Mouse (Mus musculus): ENCODE results near the gene Tnfrsf11a.
A peak's percentile ranks its signal among the peaks of the same experiment; 100 is the strongest.
"Not testable (repeated sequence)": the region's sequence is repeated elsewhere in the genome, so short reads cannot be mapped to it uniquely, and the experiment has no call there.

Gene Tnfrsf11a

DNA sequence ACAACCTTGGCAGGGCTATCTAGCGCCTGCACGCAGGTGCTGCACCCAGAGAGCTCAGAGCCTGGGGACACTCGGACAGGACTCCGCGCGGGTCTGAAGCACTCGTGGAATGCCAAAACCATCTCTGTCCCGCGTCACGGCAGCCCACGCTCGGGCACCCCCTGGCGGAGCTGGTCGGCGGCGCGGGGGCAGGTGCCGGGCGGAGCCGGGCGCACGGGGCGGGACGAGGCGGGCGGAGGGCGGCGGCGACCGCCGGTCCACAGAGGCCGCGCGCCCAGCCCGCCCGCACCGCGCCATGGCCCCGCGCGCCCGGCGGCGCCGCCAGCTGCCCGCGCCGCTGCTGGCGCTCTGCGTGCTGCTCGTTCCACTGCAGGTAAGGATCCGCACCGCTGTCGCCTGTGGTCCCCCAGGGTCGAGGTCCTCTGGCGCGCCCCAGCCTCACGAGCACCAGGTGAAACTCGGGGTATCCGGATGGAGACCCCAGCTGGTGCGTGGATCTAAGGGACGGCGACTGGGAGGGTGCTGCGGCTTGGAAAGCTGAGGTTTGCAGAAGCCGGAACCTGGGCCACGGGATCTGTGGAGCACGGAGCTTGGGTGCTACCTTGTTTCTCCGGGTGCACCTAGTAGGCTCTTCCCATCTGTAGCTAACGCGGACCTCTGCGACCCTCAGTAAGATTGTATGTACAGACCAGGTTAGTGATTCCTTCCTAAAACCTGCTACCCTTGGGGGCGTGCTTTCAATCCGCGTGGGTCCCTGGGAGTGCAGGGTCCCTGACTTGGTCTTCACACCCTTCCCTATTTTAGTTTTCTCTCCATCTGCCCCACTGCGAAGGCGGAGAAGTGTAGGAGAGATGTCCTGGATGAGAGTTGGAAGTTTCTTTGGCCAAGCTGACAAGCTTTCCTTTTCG is at the start of gene Tnfrsf11a:
Gene Tnfrsf11a (plus strand): TSS at position 262 of the 908 bp plus-strand sequence.
- DNase-seq: peak; percentile 64

DNA sequence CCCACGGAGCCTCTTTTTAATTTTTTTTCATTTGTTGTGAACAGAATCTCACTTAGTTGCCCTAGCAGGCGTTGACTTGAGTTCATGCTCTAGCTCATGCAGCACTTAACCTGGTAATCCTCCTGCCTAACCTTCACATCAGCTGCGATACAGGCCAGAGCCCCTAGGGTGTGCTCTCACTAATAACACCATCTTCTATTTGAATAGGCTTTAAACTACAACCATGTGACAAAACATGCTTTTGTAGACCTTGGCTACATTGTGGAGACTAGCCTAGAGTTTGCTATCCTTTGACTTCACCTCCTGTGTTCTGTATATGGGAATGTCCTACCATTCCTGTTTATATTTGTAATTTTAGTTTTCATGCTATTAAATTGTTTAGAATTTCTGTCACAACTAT is 45.2 kb upstream of the Tnfrsf11a start:
- no peak for DNase-seq

DNA sequence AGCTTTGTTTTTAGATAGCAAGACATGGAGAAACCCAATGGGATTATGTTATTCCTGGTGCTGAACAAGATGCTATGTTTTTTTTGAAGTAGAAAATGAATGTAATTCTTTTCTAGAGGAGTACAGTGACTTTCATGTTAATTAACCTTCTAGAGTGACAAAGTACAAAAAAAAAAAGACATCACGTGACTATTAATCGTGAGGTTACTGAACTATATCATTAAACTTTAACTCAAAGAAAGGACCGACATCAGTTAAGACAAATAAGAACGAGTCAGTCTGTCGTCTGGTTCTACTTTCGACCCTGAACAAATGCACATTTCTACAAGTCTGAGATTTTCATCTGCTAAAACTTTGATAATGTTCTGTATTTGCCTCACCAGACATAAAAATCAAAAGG is 42.2 kb upstream of the Tnfrsf11a start:
- DNase-seq: no peak

DNA sequence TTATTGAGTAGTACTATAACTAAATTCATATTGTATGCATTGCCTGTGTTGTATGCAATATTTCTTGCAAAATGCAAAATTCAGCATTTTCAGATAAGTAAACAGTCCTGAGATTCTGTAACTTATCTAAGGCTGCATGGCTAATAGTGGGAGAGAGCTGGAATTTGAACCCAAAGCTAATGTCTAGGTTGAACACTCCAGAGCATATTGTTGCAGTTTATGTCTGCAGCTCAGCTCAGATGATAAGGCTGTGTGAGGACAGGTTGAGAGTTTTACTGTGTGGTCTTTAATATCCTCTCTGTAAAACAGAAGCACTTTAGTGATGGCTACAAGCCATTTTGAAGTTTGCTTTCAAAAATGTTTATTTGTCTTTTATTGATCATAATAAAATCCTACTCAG is 41.0 kb upstream of the Tnfrsf11a start:
- no peak for DNase-seq

DNA sequence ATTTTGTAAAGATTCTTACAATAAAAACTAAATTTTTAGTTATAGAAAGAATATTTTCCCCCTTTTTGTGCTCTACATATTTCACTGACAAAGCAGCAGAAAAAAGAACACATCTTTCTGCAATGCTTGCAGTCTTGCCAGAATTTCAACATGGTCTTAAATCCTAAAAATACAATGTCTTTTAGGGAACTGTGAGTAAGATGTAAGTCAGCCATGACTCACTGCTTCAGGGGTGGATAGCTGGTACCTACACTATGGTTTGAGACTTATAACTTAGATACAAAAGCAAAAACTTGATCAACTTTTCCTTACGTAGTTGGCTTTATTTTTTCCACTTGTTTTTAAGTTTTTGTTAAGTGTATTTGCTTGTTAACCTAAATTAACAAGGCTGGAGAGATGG is 38.0 kb upstream of the Tnfrsf11a start:
- DNase-seq: no peak

DNA sequence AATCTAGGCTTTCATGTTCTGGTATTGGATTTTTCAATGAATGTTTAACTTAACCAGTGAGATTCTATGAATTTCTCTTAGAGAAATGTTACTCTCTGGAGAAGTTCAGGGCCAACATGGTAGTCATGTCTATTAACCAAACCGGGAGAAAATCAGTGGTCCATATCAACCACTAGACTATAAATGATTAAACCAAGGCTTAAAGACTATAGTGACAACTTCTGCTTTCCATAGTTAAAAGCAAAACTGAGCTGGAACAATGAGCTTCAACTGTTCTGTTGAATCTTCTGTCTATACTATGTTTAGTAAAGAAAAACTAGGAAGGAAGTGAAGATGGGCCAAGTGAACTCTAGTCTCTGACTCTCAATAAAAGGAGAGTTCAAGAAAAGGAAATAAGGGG is 34.1 kb upstream of the Tnfrsf11a start:
- DNase-seq: no peak

DNA sequence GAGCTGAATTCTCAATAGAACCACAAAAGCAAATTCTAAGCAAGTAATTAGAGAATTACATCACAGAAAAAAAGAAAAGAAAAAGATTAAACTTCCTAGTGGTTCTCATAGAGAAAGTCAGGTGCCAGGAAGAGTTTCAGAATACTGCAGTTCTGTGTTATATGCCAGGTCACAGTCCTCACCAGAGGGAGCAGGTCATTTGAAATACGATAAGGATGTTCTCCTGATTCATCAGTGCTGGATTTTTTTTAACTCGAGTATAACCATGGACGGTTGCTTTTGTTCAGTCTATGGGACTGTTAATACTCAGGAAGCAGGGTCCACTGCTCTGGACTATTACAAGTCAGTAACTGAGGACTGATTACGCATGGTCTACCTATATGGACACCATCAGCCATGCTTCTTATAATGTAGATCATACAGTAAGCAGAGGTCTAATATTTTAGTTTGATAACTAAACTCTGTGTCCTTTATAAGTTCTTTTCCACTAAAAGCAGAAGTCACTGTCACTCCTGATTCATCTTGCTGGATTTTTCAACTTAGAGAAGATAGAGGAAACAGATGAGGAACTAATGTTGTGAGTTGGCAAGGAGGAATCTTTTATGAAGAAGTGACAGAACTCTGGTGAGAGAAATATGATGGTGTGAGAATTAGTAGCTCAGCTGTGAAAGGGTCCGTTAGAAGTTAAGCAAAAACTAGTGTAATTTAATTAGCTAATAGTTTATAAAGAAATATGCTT is 33.5 kb upstream of the Tnfrsf11a start:
- DNase-seq: no peak

- no peak for DNase-seq
These were observed 32.3 kb upstream of the Tnfrsf11a start for GRCm38 (mm10) chr1:105748091-105748799.

- no peak for DNase-seq
These were observed 28.3 kb upstream of the Tnfrsf11a start for GRCm38 (mm10) chr1:105752196-105752595.

- DNase-seq: no peak
These were observed 27.6 kb upstream of the Tnfrsf11a start for GRCm38 (mm10) chr1:105752944-105753343.

DNA sequence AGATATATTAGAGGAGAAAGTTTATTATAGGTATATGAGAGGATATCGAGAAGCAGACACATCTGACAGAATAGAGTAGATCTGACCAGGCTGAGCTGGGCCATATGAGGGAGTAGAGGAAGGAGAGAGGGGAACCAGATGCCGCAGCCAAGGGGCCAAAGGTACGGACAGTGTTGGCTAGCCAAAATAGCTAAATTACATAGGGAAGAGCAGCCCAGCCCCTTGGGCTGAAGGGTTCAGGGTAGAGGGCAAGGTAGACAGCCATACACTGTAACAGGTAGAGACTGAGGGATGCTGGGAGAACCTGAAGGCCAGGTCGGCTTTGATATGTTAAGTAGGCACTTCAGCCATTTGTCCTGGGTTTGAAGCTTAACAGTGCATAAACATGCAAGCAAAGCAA is 21.7 kb upstream of the Tnfrsf11a start:
- DNase-seq: no peak

GRCm38 (mm10) chr1:105759422-105760165 is 20.9 kb upstream of the Tnfrsf11a start:
- no peak for DNase-seq

DNA sequence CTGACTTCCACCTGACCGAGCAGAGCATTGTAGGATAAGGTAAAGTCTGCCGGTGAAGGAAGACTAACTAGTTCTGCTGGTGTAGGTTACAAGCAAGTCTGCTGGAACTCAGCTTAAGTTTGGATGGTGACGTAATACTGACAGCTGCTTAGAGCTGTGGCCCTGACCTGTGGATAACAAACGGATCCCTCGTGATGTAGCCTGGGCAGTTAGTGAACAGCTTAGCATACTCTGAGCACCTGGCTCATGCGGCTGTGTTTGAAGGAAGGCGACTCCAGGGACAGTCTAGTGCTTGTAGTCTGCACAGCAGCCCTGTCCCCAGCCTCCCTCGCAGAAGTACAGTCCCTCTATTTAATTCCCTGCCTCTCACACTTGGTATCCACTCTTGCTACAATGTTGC is 14.9 kb upstream of the Tnfrsf11a start:
- no peak for DNase-seq

DNA sequence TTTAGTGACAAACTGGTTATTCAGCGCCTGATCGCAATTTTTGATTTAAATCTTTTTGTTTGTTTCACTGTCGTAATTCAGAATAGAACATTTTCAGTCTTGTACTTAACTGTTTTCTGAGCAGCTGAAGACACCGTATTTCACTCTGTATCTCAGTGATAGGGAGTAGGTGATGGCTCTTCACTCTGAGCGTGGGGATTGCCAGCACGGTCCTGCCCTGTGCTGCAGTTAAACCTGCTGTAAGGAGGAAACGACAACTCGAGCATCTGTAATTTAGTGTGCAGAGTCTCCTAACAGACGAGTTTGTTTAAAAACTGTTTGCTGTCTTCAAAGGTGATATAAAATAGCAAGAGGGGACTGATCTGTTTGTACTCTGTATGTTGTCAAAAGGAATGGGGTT is 14.4 kb upstream of the Tnfrsf11a start:
- DNase-seq: not testable (repeated sequence)

GRCm38 (mm10) chr1:105768397-105768796 is 12.1 kb upstream of the Tnfrsf11a start:
- no peak for DNase-seq

DNA sequence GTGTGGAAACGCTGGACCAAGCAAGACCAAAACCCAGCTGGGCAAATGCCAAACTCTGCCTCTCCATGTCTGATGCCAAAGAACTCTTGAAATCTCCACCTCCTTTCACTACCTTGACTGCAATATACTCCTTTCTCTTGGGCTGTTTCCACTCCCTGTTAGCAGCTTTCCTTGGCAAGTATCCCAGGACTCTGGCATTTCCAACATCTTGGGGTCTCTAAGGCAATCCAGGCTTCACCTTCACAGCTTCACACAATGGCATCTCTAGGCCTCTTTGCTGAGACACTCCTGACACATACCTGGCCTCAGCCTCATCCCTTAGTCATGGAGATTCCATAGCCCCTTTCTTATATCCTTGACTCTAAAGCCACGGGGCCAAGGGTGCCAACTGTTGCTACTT is 9.8 kb upstream of the Tnfrsf11a start:
- DNase-seq: no peak

- DNase-seq: no peak
These were observed 4.1 kb upstream of the Tnfrsf11a start for GRCm38 (mm10) chr1:105776426-105776825.

GRCm38 (mm10) chr1:105780079-105780456 is 450 bp upstream of the Tnfrsf11a start:
- DNase-seq: peak; percentile 16

- peak; percentile 8 for DNase-seq
These were observed 1.1 kb downstream of the Tnfrsf11a start for GRCm38 (mm10) chr1:105781391-105782146.

- DNase-seq: no peak
These were observed 3.9 kb downstream of the Tnfrsf11a start for GRCm38 (mm10) chr1:105784257-105785016.

- no peak for DNase-seq
These were observed 4.6 kb downstream of the Tnfrsf11a start for GRCm38 (mm10) chr1:105785146-105785545.

All from cerebellum, adult 11 months (tissue).